Mouse (Mus musculus): ENCODE results near the gene Pkd1l2.

Pkd1l2 gene

DNA sequence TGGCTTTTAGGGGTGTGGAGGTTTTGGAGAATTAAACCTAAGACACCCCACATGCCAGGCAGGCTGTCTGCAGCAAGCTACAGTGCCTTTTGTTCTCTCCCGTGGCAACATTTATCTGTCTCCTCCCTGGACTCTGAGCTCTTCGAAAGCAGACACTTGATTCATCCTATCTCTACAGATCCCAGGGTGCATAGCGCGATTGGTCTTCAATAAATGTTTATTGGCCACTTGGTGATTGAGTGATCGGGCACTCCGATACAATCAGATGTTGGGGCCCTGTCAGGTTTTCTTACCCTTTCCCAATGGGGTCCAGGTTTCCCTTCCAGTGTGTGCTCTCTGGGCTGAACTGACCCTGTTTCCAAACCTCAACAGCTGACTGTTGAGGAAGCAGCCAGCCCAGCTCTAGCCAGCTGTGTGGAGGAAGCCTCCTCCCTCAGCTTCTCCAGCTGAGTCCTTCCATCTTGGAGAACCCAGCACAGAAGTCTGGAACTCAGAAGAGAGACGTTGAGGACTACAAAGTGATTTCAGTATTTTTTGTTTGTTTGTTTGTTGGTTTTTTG is 3.8 kb downstream of the Pkd1l2 start:
- Histone ChIP-seq H3K4me1 (replicated peaks; ENCODE audit: low read depth, low read length) (peaks cover 41% of the 10 kb centered on the region), H3K9me3 (ENCODE audit: low read length) (no peaks in the 10 kb centered on the region), H3K4me3 (replicated peaks; ENCODE audit: low read length) (no peak overlapping the region), H3K27me3 (ENCODE audit: insufficient read depth, low read length) (peaks cover 47% of the 10 kb centered on the region), H3K36me3 (ENCODE audit: insufficient read depth, low read length) (no peaks in the 10 kb centered on the region)
- TF ChIP-seq POU5F1 (IDR thresholded peaks at IDR 0.05; ENCODE audit: borderline replicate concordance, low read length) (no peak), CTCF (conservative IDR thresholded peaks at IDR 0.05; ENCODE audit: low read length) (no peak), NANOG (IDR thresholded peaks at IDR 0.05; ENCODE audit: borderline replicate concordance, low read length) (no peak)

DNA sequence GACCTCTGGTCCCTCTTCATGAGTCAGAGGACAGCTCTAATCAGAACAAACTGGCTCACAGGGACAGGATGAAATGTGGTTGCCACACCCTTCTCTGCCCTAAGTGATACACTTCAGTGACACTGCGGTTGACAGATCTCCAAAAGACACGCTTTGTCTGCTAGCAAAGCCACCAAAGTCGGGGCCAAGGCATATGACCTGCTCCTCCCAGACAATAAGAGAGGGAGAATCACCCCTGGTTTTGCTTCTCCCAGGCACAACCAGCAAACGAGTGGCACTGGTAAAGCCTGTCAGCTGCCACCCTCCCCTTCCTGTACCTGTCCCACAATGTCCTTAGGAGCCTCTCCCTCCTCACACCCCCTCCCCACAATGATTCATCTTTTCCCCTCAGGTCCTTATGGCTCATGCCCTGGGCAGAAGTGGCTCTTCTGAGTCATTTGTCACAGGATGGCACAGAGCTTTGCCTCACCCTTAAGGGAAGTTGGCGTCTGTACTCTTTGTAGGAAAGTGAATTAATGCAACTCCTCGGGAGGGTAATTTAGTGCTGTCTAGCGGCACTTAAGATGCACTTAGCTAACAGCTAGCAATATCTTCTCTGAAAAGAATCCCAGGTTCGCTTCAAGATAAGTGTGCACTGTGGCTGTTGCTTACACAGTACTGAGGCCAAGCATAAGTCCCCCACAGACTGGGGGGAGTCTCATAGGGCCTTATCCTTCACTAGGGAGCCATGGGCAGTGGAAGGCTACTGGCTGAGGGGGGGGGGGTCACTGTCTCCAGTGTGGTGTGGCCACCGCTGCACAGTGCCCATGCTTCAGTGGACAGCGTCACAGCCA is 7.7 kb downstream of the Pkd1l2 start:
- no peaks in the 10 kb centered on the region for H3K9me3 ChIP-seq (ENCODE audit: low read length)
- H3K36me3 ChIP-seq (ENCODE audit: insufficient read depth, low read length): no peaks in the 10 kb centered on the region
- H3K4me1 ChIP-seq (replicated peaks; ENCODE audit: low read depth, low read length): peaks cover 28% of the 10 kb centered on the region

DNA sequence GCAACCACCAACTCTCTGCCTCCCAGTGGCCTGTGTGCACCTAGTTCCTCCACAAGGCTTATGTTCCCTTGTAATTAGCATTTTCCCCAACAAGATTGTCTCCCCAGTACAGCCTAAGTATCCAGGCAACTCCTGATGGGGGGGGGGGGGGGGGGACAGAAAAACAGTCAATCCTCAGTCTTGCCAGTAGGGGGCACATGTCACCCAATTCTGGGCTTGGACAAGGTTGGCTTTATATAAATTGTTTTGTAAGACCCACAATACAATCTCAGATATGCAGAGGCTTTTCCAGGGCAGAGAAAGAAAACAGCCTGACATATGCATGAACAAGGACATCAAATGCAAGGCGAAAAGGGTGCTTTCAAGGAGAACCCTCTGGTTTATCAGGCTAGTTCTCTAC is 12.5 kb downstream of the Pkd1l2 start:
- Histone ChIP-seq H3K27me3 (ENCODE audit: insufficient read depth, low read length) (peaks cover 27% of the 10 kb centered on the region), H3K4me3 (replicated peaks; ENCODE audit: low read length) (no peak overlapping the region), H3K9me3 (ENCODE audit: low read length) (no peaks in the 10 kb centered on the region), H3K36me3 (ENCODE audit: insufficient read depth, low read length) (no peaks in the 10 kb centered on the region), H3K4me1 (replicated peaks; ENCODE audit: low read depth, low read length) (peaks cover 13% of the 10 kb centered on the region)
- TF ChIP-seq NANOG (IDR thresholded peaks at IDR 0.05; ENCODE audit: borderline replicate concordance, low read length) (no peak), POU5F1 (IDR thresholded peaks at IDR 0.05; ENCODE audit: borderline replicate concordance, low read length) (no peak), CTCF (conservative IDR thresholded peaks at IDR 0.05; ENCODE audit: low read length) (peak; percentile 27)

More for the DNA sequence above, 7.7 kb downstream of the Pkd1l2 start:
- Histone ChIP-seq H3K27me3 (ENCODE audit: insufficient read depth, low read length) (peaks cover 26% of the 10 kb centered on the region), H3K4me3 (replicated peaks; ENCODE audit: low read length) (no peak overlapping the region)
- no peak for TF ChIP-seq NANOG (IDR thresholded peaks at IDR 0.05; ENCODE audit: borderline replicate concordance, low read length)
- no peak for TF ChIP-seq POU5F1 (IDR thresholded peaks at IDR 0.05; ENCODE audit: borderline replicate concordance, low read length)
- TF ChIP-seq CTCF (conservative IDR thresholded peaks at IDR 0.05; ENCODE audit: low read length): no peak

DNA sequence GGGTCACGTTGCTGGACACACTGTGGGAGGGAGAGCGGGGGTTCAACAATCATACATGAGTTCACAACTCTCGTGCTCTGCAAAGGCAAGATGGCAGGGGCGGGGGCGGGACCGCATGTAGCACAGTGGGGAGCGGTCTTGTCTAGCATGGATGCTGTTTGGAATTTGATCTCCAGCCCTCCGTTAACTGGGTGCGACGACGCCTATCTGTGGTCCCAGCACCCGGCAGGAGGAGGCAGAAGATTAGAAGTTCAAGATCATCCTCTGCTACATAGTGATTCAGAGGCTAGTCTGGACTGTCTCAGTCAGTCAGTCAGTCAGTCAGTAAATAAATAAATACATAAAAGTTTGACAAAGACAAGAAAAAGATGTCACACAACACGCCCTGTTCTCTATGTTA is 14.0 kb downstream of the Pkd1l2 start:
- Histone ChIP-seq H3K4me3 (replicated peaks; ENCODE audit: low read length) (no peak overlapping the region), H3K4me1 (replicated peaks; ENCODE audit: low read depth, low read length) (peaks cover 13% of the 10 kb centered on the region), H3K9me3 (ENCODE audit: low read length) (no peaks in the 10 kb centered on the region), H3K27me3 (ENCODE audit: insufficient read depth, low read length) (peaks cover 41% of the 10 kb centered on the region), H3K36me3 (ENCODE audit: insufficient read depth, low read length) (no peaks in the 10 kb centered on the region)
- no peak for TF ChIP-seq CTCF (conservative IDR thresholded peaks at IDR 0.05; ENCODE audit: low read length)
- no peak for TF ChIP-seq POU5F1 (IDR thresholded peaks at IDR 0.05; ENCODE audit: borderline replicate concordance, low read length)
- no peak for TF ChIP-seq NANOG (IDR thresholded peaks at IDR 0.05; ENCODE audit: borderline replicate concordance, low read length)

DNA sequence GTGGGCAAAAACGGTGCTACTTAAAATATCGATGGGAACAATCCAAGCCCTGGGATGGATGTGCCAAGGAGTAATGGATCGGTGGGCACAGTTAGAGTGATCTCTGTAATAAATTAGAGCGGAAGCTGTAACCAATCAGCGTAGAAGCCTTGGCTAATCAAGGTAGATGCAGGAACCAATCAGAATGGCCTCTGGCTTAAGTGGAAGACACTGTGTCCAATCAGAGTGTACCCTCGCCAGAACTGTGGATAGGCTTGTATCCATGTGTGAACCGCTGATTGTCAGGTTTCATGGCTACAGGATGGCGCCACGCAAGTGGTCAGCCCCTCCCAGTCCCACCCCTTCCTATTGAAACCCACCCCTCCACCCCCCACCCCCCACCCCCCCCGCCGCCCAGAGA is 14.9 kb downstream of the Pkd1l2 start:
- H3K36me3 ChIP-seq (ENCODE audit: insufficient read depth, low read length): no peaks in the 10 kb centered on the region
- H3K4me3 ChIP-seq (replicated peaks; ENCODE audit: low read length): no peak overlapping the region
- peaks cover 13% of the 10 kb centered on the region for H3K4me1 ChIP-seq (replicated peaks; ENCODE audit: low read depth, low read length)
- TF ChIP-seq NANOG (IDR thresholded peaks at IDR 0.05; ENCODE audit: borderline replicate concordance, low read length) (no peak), POU5F1 (IDR thresholded peaks at IDR 0.05; ENCODE audit: borderline replicate concordance, low read length) (no peak), CTCF (conservative IDR thresholded peaks at IDR 0.05; ENCODE audit: low read length) (no peak)
- no peaks in the 10 kb centered on the region for H3K9me3 ChIP-seq (ENCODE audit: low read length)
- H3K27me3 ChIP-seq (ENCODE audit: insufficient read depth, low read length): peaks cover 41% of the 10 kb centered on the region

DNA sequence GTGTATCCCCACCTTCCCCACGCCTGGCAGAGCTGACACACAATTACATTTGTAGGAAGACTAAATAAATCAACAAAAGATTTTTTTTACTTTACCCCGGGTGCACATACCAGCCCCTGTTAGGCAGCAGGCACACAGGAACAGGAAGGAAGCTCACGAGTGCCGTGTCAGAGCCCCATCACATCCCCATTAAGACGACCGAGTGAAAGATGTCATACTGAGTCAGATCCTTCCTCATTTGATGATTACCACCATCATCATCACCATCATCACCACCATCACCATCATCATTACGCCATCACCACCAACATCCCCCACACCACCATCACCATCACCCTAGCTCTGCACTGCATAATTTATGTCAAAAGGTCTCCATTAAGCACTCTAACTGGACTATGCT is 15.3 kb downstream of the Pkd1l2 start:
- Histone ChIP-seq H3K4me3 (replicated peaks; ENCODE audit: low read length) (no peak overlapping the region), H3K4me1 (replicated peaks; ENCODE audit: low read depth, low read length) (peaks cover 13% of the 10 kb centered on the region), H3K36me3 (ENCODE audit: insufficient read depth, low read length) (no peaks in the 10 kb centered on the region), H3K27me3 (ENCODE audit: insufficient read depth, low read length) (peaks cover 41% of the 10 kb centered on the region), H3K9me3 (ENCODE audit: low read length) (no peaks in the 10 kb centered on the region)
- no peak for TF ChIP-seq CTCF (conservative IDR thresholded peaks at IDR 0.05; ENCODE audit: low read length)
- no peak for TF ChIP-seq POU5F1 (IDR thresholded peaks at IDR 0.05; ENCODE audit: borderline replicate concordance, low read length)

DNA sequence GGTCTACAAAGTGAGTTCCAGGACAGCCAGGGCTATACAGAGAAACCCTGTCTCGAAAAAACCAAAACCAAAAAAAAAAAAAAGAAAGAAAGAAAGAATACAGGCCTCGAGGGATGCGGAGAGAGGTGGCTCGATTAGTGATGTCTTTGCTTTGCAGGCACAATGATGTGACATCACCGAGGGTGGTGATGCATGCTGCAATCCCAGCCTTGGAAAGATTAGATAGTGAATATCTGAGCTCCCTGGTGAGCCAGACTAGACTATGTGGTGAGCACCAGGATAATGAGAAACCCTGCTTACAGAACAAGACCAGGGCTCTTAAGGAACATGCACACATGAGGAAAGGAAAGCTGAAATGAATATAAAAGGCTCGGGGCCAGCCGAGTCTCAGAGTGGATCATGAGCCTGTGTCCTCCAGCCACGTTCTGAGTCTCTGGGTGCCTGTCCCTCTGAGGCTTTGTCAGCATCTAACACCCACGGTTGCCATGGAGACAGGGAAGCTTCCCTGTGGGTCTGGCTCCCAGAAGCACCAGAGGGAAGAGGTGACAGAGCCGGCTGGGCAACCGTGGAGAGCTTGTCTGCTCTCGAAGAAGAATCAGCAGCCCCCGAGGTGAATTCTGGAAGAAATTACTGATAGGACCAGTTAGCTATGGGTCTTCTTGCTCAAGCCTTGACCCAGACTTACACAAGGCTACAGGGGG is 20.9 kb downstream of the Pkd1l2 start:
- no peak for TF ChIP-seq POU5F1 (IDR thresholded peaks at IDR 0.05; ENCODE audit: borderline replicate concordance, low read length)
- no peak for TF ChIP-seq NANOG (IDR thresholded peaks at IDR 0.05; ENCODE audit: borderline replicate concordance, low read length)
- TF ChIP-seq CTCF (conservative IDR thresholded peaks at IDR 0.05; ENCODE audit: low read length): no peak
- no peak overlapping the region for H3K4me3 ChIP-seq (replicated peaks; ENCODE audit: low read length)
- H3K27me3 ChIP-seq (ENCODE audit: insufficient read depth, low read length): peaks cover 37% of the 10 kb centered on the region
- H3K4me1 ChIP-seq (replicated peaks; ENCODE audit: low read depth, low read length): peaks cover 27% of the 10 kb centered on the region
- H3K9me3 ChIP-seq (ENCODE audit: low read length): no peaks in the 10 kb centered on the region
- no peaks in the 10 kb centered on the region for H3K36me3 ChIP-seq (ENCODE audit: insufficient read depth, low read length)

DNA sequence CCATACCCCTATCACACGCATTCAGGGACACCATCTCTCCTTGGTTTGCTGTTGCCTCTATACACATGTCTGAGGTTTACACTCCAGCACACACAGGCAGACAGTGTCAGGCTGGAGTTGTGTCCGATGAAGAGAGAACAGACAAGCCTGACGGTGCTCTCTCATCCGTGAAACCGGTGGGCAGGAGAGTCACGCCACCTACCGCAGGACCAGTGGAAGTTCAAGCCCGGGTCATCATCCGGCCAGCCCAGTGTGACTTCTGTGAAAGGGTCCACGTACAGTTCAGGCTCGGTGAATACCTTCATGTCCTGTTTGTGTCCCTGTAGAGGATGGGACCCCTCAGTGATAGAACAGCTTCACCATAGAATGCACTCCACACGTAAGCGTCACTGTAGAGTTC is 21.9 kb downstream of the Pkd1l2 start:
- Histone ChIP-seq H3K27me3 (ENCODE audit: insufficient read depth, low read length) (peaks cover 37% of the 10 kb centered on the region), H3K9me3 (ENCODE audit: low read length) (no peaks in the 10 kb centered on the region), H3K4me3 (replicated peaks; ENCODE audit: low read length) (no peak overlapping the region), H3K36me3 (ENCODE audit: insufficient read depth, low read length) (no peaks in the 10 kb centered on the region), H3K4me1 (replicated peaks; ENCODE audit: low read depth, low read length) (peaks cover 23% of the 10 kb centered on the region)
- TF ChIP-seq NANOG (IDR thresholded peaks at IDR 0.05; ENCODE audit: borderline replicate concordance, low read length): no peak
- TF ChIP-seq POU5F1 (IDR thresholded peaks at IDR 0.05; ENCODE audit: borderline replicate concordance, low read length): no peak
- peak; percentile 25 for TF ChIP-seq CTCF (conservative IDR thresholded peaks at IDR 0.05; ENCODE audit: low read length)
